Mouse (Mus musculus): Measurements from ENCODE around the gene Med28.

Gene Med28

DNA sequence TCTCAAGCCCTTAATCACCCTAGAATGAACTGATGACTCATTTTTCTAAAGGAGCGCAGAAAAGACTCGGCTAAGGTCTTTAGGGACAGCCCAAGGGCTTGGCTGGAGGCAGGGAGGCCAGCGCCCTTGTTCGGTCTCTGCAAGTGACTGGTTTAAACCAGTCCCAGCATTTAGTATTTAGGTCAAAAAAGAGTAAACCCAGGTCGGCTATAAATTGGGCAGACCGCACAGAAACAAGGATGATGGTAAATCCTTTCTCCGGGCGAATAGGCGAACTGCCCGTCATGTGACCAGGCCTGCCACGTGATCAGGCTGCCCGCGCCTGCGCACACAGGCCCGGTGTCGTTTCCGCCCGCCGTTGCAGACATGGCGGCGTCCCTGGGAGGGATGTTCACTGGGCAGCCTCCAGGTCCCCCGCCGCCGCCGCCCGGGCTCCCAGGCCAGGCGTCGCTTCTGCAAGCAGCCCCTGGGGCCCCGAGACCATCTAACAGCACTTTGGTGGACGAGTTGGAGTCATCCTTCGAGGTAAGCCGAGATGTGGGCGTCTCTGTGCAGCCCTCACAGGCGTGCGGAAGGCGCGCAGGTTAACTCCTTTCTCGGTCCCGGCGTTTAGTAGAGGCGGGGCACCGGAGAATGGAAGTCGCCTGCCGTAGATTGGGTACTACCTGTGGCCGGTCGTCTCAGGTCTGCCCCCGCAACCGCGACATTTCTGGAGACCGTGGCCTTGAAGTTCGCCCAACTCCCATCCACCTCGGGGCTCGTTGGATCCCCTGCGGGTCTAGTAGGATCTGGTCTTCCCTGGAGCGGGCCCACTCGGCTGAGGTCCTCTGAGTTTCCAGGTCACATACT lies at the start of gene Med28:
Gene Med28, plus strand, starts transcription at position 270 of the 849 bp plus-strand sequence.
- DNase-seq (ENCODE audit: low spot score in 2 of 2), result peak; percentile 92 to 96

DNA sequence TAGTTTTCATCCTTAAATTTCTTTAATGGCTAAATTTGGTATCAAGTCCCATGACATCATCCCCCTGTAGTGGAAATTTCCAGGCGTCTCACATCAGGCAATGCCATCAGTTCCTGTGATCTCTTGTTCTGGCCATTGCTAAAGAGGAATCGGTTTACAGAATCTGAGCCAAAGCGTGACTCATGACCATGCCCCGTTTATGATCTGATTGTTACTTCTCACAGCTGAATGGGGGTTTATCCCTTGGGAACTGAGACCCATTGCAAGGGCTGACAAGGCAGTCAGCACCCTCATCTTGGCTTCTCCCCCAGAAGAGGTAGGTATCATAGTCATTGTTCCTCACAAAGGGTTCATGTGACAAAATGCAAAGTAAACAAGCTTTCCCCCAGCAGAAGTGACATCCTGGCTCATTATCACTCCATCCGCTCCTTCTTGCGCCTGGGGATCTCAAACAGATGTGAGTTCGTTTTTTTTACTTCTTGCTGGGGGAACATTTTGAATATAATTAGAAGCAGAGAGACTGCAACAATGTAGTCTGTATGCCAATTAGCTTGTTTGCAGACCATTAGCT lies 47.1 kb upstream of the Med28 start:
- DNase-seq (ENCODE audit: low spot score in 2 of 2), result no peak

DNA sequence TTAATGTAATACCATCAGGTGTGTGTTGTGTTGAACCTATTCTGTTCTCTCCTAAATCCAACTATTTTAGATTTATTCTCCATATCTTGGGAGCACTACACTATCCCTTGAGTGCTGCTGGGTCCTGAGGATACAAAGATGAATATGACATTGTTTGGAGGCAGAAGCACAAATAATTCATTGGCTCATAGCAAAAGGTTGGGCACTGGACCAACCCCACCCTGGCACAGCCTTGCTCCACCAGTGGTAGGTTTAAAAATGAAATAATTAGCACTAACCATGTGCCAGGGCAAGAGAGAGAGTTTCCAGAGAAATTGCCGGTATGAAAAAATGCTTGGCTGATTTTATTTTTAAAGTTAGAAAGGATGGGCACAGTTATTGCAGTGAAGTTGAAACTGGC lies 46.5 kb upstream of the Med28 start:
- DNase-seq (ENCODE audit: low spot score in 2 of 2), result no peak

DNA sequence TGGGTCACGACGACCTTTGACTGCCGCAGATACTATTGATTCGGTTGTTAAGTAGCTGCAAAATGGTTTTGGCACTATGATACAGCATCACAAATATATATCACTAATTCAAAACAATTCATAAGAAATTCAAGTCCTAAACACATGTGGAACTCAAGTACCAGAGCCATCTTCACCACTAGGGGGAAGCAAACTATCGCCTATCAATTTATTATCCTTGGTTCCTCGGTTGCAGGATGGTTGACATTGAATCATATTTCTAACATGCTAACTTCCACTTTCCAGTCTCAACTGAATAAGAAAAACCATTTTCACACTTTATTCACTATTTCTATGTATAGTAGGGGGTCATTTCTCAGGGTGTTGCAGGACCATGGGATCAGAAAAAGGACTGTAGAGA lies 45.8 kb upstream of the Med28 start:
- DNase-seq (ENCODE audit: low spot score in 2 of 2), result peak in 1 of 2 experiments; percentile 42

DNA sequence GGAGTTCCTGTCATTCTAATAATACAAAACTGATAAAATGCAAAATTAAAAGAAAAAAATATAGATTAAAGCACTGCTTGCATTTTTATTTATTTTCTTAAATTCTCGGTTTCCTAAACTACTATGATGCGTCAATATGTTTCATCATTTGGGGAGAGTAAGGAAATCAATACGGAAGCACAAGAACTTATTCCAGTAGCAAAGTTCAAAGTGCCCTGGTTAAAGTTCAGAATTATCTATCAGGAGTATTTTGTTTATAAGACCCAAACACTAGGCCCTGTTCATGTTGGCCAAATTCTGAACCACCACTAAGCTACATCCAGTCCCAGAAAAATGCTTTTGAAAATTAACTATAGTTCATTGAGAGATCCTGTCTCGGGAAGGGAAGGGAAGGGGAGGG lies 45.3 kb upstream of the Med28 start:
- DNase-seq (ENCODE audit: low spot score in 2 of 2), result no peak

DNA sequence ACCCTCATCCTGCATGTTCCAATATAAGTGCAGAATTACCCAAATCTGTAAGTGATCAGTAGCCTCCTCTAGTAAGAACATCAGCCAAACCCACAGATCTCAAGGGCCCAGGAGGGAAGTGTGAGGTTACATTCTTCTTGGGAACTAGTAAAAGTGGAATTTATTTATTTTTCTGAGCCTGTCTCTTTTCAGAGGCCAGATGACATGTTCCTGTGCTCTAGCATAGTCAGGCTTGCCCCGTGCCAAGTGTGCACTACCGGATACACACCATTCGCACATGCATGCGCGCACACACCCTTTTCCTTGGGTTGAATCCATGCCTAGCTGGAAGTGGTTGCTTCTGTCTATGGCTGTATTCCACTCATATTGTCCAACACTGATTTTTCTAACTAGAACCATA lies 44.3 kb upstream of the Med28 start:
- DNase-seq (ENCODE audit: low spot score in 2 of 2), result no peak

DNA sequence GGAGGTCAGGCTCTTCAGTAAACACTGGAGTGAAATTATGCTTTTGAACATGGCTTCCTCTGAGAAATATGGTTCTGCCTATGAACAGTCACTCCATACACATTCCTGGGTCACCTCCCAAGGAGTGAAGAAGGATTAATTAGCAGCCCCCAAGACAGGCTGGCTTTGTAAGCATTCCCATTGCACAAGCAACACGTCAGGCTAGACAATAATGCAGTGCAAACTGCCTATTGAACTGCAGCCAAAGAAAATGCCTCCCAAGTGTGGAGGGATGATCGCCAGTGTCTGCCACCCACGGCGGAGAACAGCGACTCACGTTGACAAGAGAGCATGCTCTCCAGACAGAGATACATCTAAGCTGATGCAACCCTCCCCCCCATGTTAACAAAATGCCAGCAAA lies 43.7 kb upstream of the Med28 start:
- no peak for DNase-seq (ENCODE audit: low spot score in 2 of 2)

DNA sequence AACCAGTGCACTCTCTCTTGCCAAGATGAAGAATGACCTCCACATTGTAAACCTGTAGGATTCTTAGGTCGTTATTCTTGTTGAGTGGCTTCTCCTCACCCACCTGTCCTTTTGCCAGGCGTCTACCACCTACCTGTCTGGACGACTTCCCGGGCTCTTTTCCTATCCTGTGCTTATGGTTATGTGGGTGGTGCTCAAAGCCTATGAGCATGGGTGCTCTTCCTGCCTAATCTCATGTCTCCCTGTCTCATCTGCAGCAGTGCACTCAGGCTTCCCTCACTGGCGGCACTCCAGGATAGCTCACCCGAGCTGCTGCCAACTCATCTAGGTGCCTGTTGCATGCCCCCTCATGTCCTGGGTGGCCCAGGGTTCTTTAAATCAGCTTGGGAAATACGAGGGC lies 42.4 kb upstream of the Med28 start:
- no peak for DNase-seq (ENCODE audit: low spot score in 2 of 2)

DNA sequence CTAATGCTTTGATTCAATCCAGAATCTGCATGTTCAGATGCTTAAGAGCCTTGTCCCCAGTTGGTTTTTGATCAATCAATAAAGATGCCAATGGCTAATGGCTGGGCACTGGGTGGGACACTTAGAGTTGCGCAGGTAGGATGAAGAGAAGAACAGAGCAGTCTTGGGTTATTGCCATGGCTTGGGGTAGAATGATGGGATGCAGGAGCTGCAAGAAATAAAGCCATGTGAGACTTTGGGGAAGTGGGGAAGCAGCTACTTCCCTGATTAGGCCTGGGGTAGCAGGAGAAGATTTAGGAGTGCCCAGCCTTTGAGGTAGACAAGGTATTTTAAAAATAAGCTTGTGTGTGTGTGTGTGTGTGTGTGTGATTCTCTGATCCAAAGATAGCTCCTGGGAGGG lies 40.0 kb upstream of the Med28 start:
- no peak for DNase-seq (ENCODE audit: low spot score in 2 of 2)

DNA sequence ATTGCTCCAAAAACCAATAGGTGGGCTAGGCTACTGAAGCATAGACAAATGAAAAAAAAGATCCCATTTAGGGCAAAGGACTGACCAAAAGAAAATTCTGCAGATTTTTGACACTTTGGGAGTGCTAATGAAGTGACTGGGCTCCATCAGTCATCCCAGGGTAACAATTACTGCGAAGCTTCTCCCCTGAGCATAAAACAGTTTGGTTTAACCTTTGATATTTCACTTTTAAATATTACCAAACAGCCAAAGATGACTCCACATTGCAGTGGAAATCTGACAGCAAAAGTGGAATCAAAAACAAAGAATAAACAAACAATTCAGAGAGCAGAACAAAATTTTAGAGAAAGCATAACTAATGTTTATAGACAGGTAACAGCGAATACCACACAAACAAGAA lies 38.9 kb upstream of the Med28 start:
- DNase-seq (ENCODE audit: low spot score in 2 of 2), result no peak

DNA sequence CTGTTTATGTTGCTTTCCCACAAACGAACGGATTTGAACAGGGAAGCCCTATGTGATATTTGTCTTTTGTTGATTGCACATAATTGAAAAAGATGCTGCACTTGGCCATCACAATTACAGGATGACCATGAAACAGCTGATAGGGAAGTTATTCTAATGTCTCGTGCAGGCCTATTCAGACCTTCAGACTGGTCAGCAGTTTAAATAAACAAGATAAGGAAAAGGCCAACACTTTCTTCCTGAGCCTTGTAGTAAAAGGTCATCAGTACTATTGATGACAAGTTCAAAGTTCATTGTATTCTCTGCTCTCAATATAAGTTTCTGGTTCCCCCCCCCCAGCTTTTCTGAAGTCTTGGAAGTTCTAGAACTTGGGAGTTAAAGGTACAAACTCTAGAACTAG lies 37.4 kb upstream of the Med28 start:
- DNase-seq (ENCODE audit: low spot score in 2 of 2), result no peak

DNA sequence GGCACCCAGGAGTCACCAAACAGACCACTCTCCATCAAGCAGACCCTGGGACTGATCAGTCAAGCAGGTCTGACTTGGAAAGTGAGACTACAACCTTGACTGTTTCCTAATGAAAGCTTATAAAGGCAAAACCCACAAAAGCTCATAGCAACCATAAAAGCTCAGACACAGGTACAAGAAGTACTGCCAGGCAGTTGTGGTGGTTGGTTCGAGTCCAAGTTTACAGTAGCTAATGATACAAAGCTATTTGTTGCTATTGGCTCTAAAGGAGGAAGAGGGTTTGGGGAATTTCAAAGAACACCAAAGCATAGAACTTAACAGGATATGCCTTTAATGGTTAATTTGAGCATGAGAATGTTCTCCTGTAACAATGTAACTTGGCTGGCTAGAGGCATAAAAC lies 36.4 kb upstream of the Med28 start:
- no peak for DNase-seq (ENCODE audit: low spot score in 2 of 2)

DNA sequence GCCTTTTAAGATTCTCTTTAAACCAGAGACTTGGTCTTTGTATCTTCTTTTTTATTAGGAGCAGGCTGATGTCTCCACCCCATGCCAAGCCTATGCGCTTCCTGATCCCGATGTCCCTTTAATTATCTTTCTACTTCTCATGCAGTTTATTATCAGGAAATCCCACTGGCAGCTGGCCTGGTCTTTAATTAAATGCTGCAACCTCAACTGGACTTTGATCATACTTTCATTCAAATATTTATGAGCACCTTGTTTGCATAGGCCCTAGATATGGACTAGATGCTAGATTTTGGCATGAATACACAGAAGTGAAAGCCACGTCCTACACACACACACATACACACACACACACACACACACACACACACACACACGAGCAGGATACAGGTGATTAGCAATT lies 28.3 kb upstream of the Med28 start:
- DNase-seq (ENCODE audit: low spot score in 2 of 2), result no peak

DNA sequence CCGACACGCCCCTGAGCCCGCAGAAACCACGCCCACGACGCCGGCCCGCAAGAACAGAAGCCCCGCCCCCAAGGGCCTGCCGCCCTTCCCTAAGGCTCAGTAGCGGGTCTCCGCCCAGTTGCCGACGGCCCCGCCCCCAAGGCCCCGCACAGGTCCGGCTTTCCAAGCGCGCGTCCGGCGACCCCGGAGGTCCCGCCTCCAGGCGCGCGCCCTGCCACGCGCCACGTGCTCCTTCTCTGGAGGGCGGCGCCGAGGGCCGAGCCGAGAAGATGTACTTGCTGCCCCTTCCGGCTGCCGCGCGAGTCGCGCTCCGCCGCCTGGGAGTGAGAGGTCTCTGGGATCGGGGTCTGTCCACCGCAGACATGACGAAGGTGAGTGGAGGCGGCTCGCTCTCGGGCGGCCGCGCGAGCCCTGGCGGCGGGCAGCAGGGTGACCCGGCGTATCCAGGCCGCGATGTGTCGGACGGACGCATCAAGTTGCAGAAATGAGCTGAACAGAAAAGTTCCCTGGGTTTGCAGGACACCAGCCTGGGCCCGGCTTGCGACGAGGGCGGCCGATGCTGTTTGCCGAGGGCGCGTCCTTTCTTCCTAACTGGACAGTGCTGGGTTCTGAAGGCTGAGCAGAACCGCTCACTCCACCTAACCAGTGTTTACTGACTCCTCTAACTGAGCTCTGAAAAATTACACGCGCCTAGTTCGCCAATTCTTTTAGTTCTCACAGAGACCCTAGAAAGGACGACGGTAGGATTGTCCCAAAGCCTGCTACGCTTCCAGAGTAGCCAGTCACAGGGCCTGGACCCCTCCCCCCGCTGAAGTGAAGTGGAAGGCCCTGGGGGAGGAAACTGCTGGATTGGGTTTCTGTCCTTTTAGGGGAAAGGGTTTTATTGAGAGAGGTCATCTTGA lies 26.6 kb upstream of the Med28 start, which contains the start of gene Lap3:
Gene Lap3, plus strand, starts transcription at position 184 of the 902 bp plus-strand sequence.
- peak; percentile 95 to 97 for DNase-seq (ENCODE audit: low spot score in 2 of 2)

DNA sequence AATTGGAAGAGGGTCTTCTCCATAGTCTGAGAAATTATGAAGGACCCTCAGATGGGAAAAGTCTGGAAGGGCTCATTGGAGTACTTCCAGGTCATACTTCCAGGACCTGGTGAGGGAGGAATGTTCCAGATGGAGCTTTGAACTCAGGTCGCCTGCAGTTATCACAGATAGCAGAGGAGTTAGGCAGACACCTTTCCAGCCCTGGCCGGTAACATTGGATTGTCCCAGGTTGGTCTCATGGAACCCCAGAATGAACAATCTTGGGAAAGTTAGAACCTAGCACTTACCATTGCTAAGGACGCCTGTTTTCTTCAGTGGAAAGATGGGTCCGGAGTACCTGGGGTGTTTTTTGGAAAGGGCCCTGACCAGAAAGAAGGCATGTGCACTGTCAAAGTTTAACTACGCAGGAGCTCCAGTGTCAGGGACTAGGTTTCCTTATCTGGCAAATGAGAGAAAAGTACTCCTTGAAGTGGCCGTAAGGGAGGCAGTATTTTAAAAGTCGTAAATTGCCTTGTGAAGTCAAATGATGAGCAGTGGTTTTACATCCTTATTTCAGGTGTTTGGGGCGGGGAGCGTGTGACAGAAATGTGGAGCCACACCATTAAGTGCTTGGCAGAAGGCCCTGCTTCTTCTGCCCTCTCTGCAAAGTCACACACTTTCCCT lies 25.8 kb upstream of the Med28 start:
- no peak for DNase-seq (ENCODE audit: low spot score in 2 of 2)

DNA sequence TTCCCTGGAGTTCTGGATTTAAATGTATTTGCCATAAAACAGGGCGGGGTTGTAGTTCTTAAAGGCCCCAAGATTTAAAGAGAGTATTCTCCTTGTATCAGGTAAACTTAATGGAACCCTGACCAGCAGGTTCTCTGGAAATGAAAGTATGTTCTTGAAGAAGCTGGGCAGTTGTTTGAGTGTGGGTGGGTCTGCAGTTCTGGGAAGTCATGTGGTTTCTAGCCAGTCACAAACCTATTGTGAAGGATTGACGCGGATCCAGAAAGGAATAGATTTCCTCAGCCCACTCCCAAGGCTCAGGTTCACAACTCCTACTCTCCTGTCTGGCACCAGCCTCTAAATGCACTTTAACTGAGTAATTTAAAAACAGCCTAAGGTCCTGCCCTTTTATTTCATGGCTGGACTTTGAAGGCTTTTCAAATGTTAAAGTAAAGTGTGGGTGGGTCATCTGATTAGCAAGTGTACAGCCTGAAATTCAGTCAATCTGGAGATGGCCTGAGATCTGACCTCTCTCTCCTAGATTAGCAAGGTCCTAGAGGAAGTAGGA lies 24.5 kb upstream of the Med28 start:
- DNase-seq (ENCODE audit: low spot score in 2 of 2), result no peak

DNA sequence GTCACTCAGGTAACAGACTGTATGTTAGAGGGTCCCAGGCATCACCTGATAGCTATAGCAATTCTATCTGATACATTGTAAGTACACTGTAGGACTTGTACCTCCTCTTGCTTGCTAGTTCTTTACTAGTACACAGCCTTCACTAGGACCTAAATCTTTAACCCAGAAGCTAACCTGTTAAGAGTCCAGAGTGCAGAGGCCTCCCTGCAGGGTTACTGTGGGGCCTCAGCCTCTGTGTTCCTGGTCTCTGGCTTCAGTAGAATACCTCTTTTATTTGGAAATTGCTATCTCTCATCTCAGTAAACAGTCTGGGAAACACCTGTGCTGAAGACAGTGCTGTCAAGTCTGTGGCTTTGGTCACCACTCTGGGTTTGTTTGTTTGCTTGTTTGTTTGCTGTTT lies 24.0 kb upstream of the Med28 start:
- DNase-seq (ENCODE audit: low spot score in 2 of 2), result no peak

DNA sequence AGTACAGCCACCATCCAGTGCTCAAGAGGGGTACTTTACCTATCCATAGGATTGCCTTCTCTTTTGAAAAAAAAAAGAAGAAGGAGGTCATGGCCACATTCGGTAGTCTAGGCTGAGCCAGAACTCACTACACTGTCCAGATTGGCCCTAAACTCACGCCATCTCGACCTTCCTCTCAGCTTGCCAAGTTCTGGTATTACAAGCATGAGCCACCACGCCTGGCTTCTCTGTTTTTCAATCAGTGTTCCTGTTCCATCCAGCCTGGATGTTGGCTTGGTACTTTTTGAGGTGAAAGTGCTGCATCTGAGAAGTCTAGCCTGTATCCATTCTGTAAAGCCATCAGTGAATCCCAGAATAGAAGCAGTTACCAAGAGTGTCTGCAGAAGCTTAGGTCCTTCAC lies 23.6 kb upstream of the Med28 start:
- DNase-seq (ENCODE audit: low spot score in 2 of 2), result no peak

DNA sequence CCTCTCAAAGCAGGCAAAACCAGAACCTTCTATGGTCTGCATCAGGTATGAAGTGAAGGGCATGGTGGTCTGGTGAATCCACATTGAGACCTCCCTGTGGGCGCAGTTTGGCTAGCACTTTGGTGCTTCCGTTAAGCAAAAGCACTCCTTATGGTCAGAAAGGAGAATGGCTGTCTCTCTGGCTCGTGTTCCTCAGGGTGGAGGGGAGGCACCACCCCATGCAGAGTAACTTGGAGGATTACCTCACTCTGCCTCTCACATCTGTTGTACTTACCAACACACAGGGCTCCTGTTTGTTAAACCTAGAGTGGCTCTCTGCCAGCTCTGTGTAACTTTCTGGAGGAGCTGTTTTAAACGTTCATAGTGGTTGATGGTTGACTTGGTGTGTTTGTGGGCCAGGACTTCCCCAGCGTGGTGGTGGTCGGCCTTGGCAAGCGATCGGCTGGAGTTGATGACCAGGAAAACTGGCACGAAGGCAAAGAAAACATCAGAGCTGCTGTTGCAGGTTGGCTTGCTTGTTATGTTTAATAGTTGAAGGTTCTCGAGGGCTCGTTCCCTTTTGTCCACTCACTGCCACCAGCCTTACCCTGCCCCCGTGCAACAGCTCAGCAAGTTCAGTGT lies 23.0 kb upstream of the Med28 start:
- no peak for DNase-seq (ENCODE audit: low spot score in 2 of 2)

DNA sequence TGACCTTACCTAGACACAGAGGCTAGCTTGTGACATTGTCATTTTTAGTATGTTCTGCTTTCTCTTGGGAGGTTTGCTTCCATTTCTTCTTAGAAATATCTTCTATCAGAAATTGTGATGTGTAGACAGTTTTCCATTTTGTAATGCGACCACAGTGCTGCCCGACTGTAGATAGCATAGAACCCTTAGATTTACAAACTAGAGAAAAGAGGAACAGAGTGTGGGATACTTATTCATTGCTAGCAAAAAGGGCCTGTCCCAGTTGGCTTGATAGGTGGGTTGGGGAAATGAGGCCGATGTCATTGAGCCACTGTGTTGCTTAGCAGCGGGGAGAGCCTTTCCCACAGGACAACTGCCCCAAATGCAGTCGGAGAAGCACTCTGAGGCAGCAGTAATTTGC lies 22.5 kb upstream of the Med28 start:
- no peak for DNase-seq (ENCODE audit: low spot score in 2 of 2)

DNA sequence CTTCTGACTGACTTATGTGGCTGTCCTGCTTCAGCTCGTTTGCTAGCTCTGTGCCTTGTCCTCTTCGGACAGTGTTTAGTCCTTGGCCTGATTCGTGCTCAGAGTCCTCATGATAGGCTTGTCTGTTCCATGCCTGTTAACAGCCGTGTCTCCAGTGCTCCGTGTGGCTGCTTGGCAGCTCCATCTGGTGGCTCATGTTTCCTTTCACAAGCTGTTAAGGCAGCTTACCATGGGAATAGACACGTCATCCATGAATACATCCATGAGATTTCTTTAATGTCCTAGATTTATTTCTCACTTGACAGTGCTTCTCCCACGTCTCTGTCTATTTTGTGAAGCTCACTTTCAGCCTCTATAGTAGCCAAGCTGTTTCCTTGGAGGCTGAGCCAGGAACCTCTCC lies 10.0 kb upstream of the Med28 start:
- no peak for DNase-seq (ENCODE audit: low spot score in 2 of 2)

All from cerebellum, postnatal 4 days (tissue).